Mouse (Mus musculus): ENCODE measurements around the gene 1700023F06Rik.

DNA sequence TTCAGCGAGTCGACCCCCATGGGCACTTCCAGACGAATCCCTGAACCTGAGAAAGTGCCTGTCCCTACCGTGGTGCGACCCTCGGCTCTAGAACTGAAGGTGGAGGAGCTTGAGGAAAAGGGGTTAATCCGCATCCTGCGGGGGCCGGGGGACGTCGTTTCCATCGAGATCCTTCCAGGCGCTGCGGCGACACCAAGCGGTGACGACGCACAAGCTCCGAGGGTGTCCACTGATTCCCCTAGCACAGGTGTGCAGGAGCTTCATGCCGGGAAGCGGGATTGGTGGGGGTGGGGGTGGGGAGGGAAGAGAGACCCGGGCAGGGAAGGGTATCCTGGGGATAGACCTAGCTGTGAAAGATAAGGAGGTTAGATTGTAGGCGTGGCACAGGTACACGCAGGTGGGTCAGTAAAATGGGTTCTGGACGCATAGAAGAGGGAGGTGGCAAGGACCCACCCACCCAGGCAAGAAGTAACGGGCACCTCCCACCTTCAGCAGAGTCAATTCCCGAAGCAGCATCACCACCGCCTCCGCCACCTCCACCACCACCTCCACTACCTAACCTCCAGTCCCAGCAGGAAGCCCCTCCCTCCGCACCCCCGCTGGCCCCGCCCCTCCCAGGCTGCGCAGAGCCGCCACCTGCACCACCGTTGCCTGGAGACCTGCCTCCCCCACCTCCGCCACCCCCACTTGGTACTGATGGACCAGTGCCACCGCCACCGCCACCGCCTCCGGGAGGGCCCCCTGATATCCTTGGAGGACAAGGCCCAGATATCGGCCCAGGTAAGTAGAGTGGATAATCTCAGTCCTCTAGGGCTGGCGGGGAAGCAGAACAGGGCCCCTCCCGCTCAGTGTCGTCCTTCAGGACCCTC is 15.2 kb downstream of the 1700023F06Rik start:
- no peak for TF ChIP-seq CTCF (IDR thresholded peaks at IDR 0.05; ENCODE audit: control insufficient read depth, insufficient read depth, low read length)
- TF ChIP-seq POLR2A (IDR thresholded peaks at IDR 0.05; ENCODE audit: borderline replicate concordance, control insufficient read depth, low read depth, low read length): no peak
